Mouse (Mus musculus) T-helper 2 cell (primary cell): ENCODE measurements around the gene Abhd6.

Experiments
- in situ Hi-C: fragments of 300-600 bp; cut with MboI, MseI; formaldehyde crosslinking; loops from one replicate; pipeline ENCODE4 v1.15.1; 2025; ENCODE audit warnings: high pct_unique_total_duplicates

Gene Abhd6

GRCm38 (mm10) chr14:8056076-8056475, 53.4 kb downstream of the Abhd6 start:
- in situ Hi-C loops = no loop called here

- in situ Hi-C loops = no loop called here
These were observed 57.2 kb downstream of the Abhd6 start for GRCm38 (mm10) chr14:8059938-8060337.

DNA sequence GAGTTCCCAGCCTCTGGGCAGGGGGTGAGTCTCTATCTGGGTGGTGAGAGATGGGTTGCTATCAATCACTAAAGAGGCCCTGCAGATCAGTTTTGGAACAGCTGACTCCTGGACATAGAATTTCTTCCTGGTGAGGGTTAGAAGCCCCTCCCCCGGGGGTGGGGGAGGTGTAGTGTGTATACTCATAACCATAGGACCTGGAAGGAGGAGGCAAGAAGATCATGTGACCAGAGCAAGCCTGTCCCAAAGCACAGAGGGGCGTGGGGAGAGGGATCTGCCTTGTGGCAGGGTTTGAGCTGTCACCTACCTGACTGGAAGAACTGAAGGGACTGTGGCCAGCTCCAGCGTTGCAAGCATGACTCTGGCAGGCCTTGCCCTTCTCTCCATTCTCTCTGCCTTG, 59.4 kb downstream of the Abhd6 start:
- in situ Hi-C loops = no loop called here

DNA sequence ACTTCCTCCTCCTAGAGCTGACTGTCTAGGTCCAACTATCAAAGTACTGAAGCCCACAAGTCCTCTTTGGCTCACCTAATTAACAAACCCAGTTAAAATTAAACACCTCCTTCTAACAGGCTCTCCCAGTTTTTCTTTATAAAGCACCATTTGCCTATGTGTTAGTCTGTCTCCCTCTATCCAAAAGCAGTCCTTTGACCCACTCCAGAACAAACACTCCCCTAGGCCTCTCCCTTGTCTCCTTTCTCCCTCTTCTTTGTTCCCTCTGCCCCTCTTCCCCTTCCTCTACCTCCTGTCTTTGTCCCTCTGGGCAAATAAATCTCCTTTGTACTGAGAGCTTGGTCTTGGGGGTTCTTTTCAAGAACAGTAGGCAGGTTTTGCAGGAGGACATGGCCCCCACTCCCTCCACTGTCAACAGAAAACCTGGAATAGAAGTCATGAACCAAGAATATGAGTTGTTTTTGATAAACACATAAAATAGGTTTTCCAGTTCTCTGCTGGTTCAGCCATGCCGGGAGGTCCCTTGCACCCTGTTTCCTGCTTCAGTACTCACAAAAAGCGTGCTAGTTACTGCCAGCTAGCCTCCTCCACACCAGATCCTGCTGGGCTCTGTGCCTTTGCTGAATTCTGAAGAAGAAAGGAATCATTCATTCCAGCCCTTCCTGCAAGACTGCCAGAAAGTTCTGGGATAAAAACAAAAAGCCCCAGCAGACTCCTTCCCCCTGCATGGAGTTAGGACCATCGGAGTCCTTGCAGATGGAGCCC, 60.0 kb downstream of the Abhd6 start:
- in situ Hi-C loops = no loop called here

DNA sequence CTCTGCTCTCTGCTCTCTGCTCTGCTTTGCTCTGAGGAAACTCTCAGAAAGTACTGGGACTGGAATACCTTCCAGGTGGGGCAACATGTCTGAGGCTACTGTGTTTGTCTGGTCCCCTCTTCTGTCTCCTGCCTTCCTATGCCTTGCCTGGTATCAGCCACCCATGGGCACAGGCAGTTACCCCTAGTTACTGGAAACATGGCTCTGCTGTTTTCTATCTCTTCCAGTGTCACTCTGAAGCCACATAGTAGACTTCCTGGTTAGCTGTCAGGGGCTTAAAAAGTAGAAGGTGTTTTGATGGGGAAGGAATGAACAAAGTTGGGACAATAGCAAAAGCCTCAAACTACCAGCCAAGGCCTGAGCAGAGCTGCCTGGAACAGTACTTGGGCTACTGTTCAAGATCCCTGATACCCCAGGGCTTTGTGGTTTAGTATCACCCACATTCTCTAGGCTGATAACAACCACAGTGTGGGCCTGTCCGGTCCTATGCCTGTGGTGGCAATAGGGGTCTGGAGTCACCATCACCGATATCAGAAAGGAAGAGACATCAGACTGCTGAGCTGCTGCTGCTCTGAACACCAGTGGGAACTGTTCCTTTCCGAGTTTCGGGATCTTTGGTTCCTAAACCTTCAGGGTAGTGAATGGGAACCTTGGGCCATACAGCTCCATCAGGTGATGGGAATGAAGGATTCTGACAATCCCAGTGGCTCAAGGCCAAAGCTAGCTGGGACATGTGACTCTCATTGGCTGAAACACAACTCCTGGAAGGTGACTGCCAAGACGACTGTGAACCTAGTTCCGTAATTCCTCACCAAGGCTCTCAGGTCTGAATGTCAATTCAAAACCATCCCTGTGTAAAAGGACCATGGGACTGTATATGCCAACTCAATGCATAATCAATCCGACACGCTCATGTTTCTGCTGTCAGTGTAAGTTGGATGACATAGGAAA, 61.4 kb downstream of the Abhd6 start:
- in situ Hi-C loops = no loop called here

GRCm38 (mm10) chr14:8080165-8080679, 77.5 kb downstream of the Abhd6 start, which contains the start of gene Rpp14:
Rpp14 (plus strand) TSS chr14:8080367.
- in situ Hi-C loops = no loop called here

- in situ Hi-C loops = no loop called here
These were observed 78.0 kb downstream of the Abhd6 start for GRCm38 (mm10) chr14:8080718-8081117.

GRCm38 (mm10) chr14:8082949-8083348, 80.2 kb downstream of the Abhd6 start:
- in situ Hi-C loops = no loop called here

DNA sequence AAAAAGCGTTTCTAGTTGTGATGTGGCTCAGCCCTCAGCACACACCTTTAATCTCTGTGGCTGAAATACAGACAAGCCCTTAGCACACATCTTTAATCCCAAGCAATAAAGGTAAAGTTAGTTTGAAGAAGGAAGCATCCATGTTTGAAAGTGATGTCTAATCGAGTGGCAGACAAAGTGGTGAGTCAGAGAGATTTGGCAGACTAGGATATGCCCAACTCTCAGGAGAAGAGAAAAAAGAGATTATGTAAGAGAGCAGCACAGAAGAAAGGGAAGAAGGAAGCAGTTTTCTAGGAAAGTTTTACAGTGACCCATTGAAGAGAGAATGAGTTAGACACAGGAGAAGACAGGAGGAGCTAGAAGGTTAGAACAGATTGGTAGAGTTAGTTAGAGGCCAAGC, 86.3 kb downstream of the Abhd6 start:
- in situ Hi-C loops = no loop called here

GRCm38 (mm10) chr14:8092573-8092972, 89.9 kb downstream of the Abhd6 start:
- in situ Hi-C loops = no loop called here

- in situ Hi-C loops = no loop called here
These were observed 90.7 kb downstream of the Abhd6 start for GRCm38 (mm10) chr14:8093427-8093826.

DNA sequence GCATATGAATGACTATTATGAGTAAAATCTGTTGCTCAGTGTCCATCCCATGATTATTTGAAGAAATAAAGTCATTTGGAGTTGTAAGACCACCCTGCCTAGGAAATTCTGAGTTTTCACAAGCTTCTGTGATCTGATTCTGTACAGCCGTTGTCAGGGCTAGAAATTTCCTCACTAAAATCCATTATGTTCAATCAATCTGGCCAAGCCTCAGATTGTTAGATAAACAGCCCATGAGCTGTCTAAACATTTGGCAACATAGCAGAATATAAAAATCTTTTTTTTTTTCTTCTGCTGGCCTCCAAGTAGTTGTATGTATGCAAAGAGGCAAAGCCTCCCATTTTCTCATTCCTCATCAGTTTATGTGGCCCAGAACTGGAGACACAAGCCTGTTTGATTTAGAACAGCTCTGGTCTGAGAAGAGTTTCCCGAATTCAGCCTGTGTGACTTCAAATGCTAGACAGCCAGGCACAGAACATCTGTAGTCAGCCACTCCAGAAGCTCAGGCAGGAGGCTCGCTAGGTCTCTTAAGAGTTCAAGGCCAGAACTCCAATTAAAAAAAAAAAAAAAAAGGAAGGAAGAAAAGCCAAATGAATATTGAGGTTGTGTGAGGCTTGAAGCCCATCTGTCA, 92.3 kb downstream of the Abhd6 start:
- in situ Hi-C loops = loop anchor here (5.0 kb wide), 1 partner anchor 77 kb away; the partner anchor contains the start of gene Pdhb

- in situ Hi-C loops = loop anchor here (5.0 kb wide), 1 partner anchor 77 kb away; the partner anchor contains the start of gene Pdhb
These were observed 92.9 kb downstream of the Abhd6 start for GRCm38 (mm10) chr14:8095562-8095950.

- in situ Hi-C loops = loop anchor here (5.0 kb wide), 1 partner anchor 74 kb away; the partner anchor contains the start of gene Pdhb
These were observed 95.4 kb downstream of the Abhd6 start, which contains the start of gene Pxk for GRCm38 (mm10) chr14:8097978-8098686. Pxk (plus strand) TSS chr14:8098211.

GRCm38 (mm10) chr14:8098687-8098995, 95.9 kb downstream of the Abhd6 start:
- in situ Hi-C loops = loop anchor here (5.0 kb wide), 1 partner anchor 74 kb away; the partner anchor contains the start of gene Pdhb

GRCm38 (mm10) chr14:8099561-8100021, 96.9 kb downstream of the Abhd6 start:
- in situ Hi-C loops = loop anchor here (5.0 kb wide), 1 partner anchor 73 kb away; the partner anchor contains the start of gene Pdhb

- in situ Hi-C loops = no loop called here
These were observed 99.2 kb downstream of the Abhd6 start for GRCm38 (mm10) chr14:8101886-8102285.

- in situ Hi-C loops = no loop called here
These were observed 100.0 kb downstream of the Abhd6 start for GRCm38 (mm10) chr14:8102676-8103075.
